Mouse (Mus musculus) heart, postnatal 0 days (tissue): ENCODE measurements around the gene Krt82. TPM values are rescaled to one million over a fixed set of nuclear protein-coding genes. Genes with fewer than 3 reads are reported as not detected.

ENCODE experiments used
- ATAC-seq: fragments of 200-750 bp; cut with Nextera tagmentation; 2 replicates; pipeline ENCODE4 v1.8.0; 2017; ENCODE audit warnings: low read depth, moderate number of reproducible peaks, moderate library complexity; ENCODE audit not compliant: insufficient read depth
- DNase-seq: peaks from one replicate; pipeline ENCODE4 v3.0.0-alpha.2; 2016; ENCODE audit warnings: low spot score
- H3K27ac ChIP-seq: fragments of 300-500 bp; sonication (generic); 2 replicates; pipeline ENCODE4 v1.5.1; 2014; ENCODE audit warnings: low read depth, mild to moderate bottlenecking
- H3K27me3 ChIP-seq: fragments of 300-500 bp; sonication (generic); 2 replicates; pipeline ENCODE4 v1.6.1; 2014; ENCODE audit warnings: low read length, mixed read lengths; ENCODE audit not compliant: control insufficient read depth, insufficient read depth
- H3K36me3 ChIP-seq: fragments of 300-500 bp; sonication (generic); replicated peaks from 2 replicates; pipeline ENCODE4 v1.6.1; 2014; ENCODE audit warnings: low read length, mixed read lengths; ENCODE audit not compliant: control insufficient read depth, insufficient read depth
- H3K4me1 ChIP-seq: fragments of 300-500 bp; sonication (generic); 2 replicates; pipeline ENCODE4 v1.6.1; 2014; ENCODE audit warnings: antibody characterized with exemption; ENCODE audit not compliant: control insufficient read depth, insufficient read depth
- H3K4me2 ChIP-seq: fragments of 300-500 bp; sonication (generic); 2 replicates; pipeline ENCODE4 v1.6.1; 2014; ENCODE audit warnings: low read depth, mild to moderate bottlenecking, low read length, moderate library complexity
- H3K4me3 ChIP-seq: fragments of 300-500 bp; sonication (generic); 2 replicates; pipeline ENCODE4 v1.5.1; 2014; ENCODE audit warnings: low read depth, low read length
- H3K9ac ChIP-seq: fragments of 300-500 bp; sonication (generic); replicated peaks from 2 replicates; pipeline ENCODE4 v1.6.1; 2014; ENCODE audit warnings: low read depth, low read length, mixed read lengths
- H3K9me3 ChIP-seq: fragments of 300-500 bp; sonication (generic); replicated peaks from 2 replicates; pipeline ENCODE4 v1.6.1; 2016; ENCODE audit warnings: low read length; ENCODE audit not compliant: control insufficient read depth
- CTCF ChIP-seq: IDR thresholded peaks from 2 replicates; pipeline ENCODE4 v1.5.1; 2016; ENCODE audit warnings: antibody characterized with exemption, control low read depth, low read depth
- EP300 ChIP-seq: IDR thresholded peaks from 2 replicates; pipeline ENCODE4 v1.6.1; 2016; ENCODE audit warnings: antibody characterized with exemption, low read depth
- WGBS: fragments of 180-500 bp; shearing (Covaris S2); extraction: QIAGEN DNeasy Blood & Tissue Kit; methylation state at CpG from one replicate; pipeline ENCODE4 v1.1.7; 2014; 5-methylcytosine and 5-hydroxymethylcytosine counted together
- microRNA-seq: library from miRNA; unstranded; fragments of <30 nt; microRNA quantifications from one replicate; pipeline ENCODE4, GENCODE M21; 2016
- polyA plus RNA-seq: library from polyadenylated mRNA; unstranded; fragments of >200 nt; fragmentation: Nextera tagmentation; extraction: Ambion mirVana; gene quantifications from 2 replicates; pipeline ENCODE4 v1.2.1, GENCODE M21; 2015
- total RNA-seq: library from RNA; depleted of rRNA; stranded (reverse); fragments of >200 nt; gene quantifications from 2 replicates; pipeline ENCODE4 v1.2.3, GENCODE M21; 2014; ENCODE audit warnings: low replicate concordance; rRNA removed

Gene Krt82
- total and polyA plus RNA-seq, 2 experiments from 2014 or later = not detected

- TF ChIP-seq CTCF (no peak), EP300 (no peak)
- H3K4me1 ChIP-seq = peaks cover 5% of the 10 kb centered on the region
- H3K27ac ChIP-seq = no peak overlapping the region
- H3K4me3 ChIP-seq = no peak overlapping the region
- no peaks in the 10 kb centered on the region for H3K9me3 ChIP-seq
- H3K27me3 ChIP-seq = no peaks in the 10 kb centered on the region
- H3K9ac ChIP-seq = no peak overlapping the region
- ATAC-seq = no peak
- H3K36me3 ChIP-seq = no peaks in the 10 kb centered on the region
- 90% methylated on average over 6 of the region's 6 CpGs for WGBS
- H3K4me2 ChIP-seq = no peak overlapping the region
- DNase-seq = no peak
Observed at GRCm38 (mm10) chr15:101493713-101494112, 56.8 kb downstream of the Krt82 start.

- WGBS = 18% methylated on average over 8 of the region's 8 CpGs
- H3K27ac ChIP-seq = no peak overlapping the region
Observed at GRCm38 (mm10) chr15:101492718-101493117, 57.7 kb downstream of the Krt82 start.

GRCm38 (mm10) chr15:101491431-101491830 is 59.0 kb downstream of the Krt82 start, which contains the start of gene Krt83:
TSS of gene Krt83 (minus strand) at chr15:101491512.
- H3K9ac ChIP-seq = no peak within 1 kb of the TSS
- no peaks in the 10 kb centered on the region for H3K27me3 ChIP-seq
- no peak within 1 kb of the TSS for H3K4me3 ChIP-seq
- no peaks in the 10 kb centered on the region for H3K36me3 ChIP-seq
- no peak for DNase-seq
- H3K4me1 ChIP-seq = peaks cover 5% of the 10 kb centered on the region
- ATAC-seq = no peak
- 90% methylated on average over 6 of the region's 6 CpGs for WGBS
- H3K4me2 ChIP-seq = no peak within 1 kb of the TSS
- H3K9me3 ChIP-seq = no peaks in the 10 kb centered on the region
- TF ChIP-seq EP300 = no peak
- TF ChIP-seq CTCF = no peak
- no peak within 1 kb of the TSS for H3K27ac ChIP-seq

More at GRCm38 (mm10) chr15:101492718-101493117, 57.7 kb downstream of the Krt82 start:
- peaks cover 5% of the 10 kb centered on the region for H3K4me1 ChIP-seq
- H3K4me2 ChIP-seq = no peak overlapping the region
- TF ChIP-seq CTCF (no peak), EP300 (no peak)
- DNase-seq (no peak), ATAC-seq (no peak)
- no peak overlapping the region for H3K9ac ChIP-seq
- H3K4me3 ChIP-seq = no peak overlapping the region
- H3K36me3 ChIP-seq = no peaks in the 10 kb centered on the region
- no peaks in the 10 kb centered on the region for H3K27me3 ChIP-seq
- no peaks in the 10 kb centered on the region for H3K9me3 ChIP-seq

Small RNA genes within 50 kb of the gene (microRNA-seq; reads per million reads assigned to microRNA genes)
- not detected for gene Gm44393
- gene Gm44460 = not detected

Other genes with a start within 250 kb of the Krt82 start
- gene Krt80, start 180.5 kb downstream of the Krt82 start, total RNA-seq = 5.9 and 12.0 TPM in 2 replicates
- 1.8 and 2.2 TPM in 2 replicates for gene Krt80, start 180.5 kb downstream of the Krt82 start, polyA plus RNA-seq
- gene Krt7, start 139.6 kb downstream of the Krt82 start, total RNA-seq = 6.6 and 24.8 TPM in 2 replicates
- gene Krt7, start 139.6 kb downstream of the Krt82 start, polyA plus RNA-seq = 10.2 and 10.4 TPM in 2 replicates
- gene Krt87, start 111.9 kb downstream of the Krt82 start, total RNA-seq = not detected in 2 replicates
- gene Krt87, start 111.9 kb downstream of the Krt82 start, polyA plus RNA-seq = not detected in 2 replicates
- gene Krt88, start 102.9 kb downstream of the Krt82 start, total RNA-seq = not detected in 2 replicates
- not detected in 2 replicates for gene Krt88, start 102.9 kb downstream of the Krt82 start, polyA plus RNA-seq
- not detected in 2 replicates for gene Krt81, start 86.9 kb downstream of the Krt82 start, total RNA-seq
- gene Krt81, start 86.9 kb downstream of the Krt82 start, polyA plus RNA-seq = not detected in 2 replicates
- gene Krt86, start 77.2 kb downstream of the Krt82 start, total RNA-seq = not detected in 2 replicates
- not detected in 2 replicates for gene Krt86, start 77.2 kb downstream of the Krt82 start, polyA plus RNA-seq
- gene Krt83, start 59.2 kb downstream of the Krt82 start, total RNA-seq = not detected in 2 replicates
- gene Krt83, start 59.2 kb downstream of the Krt82 start, polyA plus RNA-seq = not detected in 2 replicates
- not detected in 2 replicates for gene Gm49425, start 33.4 kb downstream of the Krt82 start, total RNA-seq
- gene Gm49425, start 33.4 kb downstream of the Krt82 start, polyA plus RNA-seq = not detected in 2 replicates
- not detected in 2 replicates for gene Krt84, start 17.8 kb downstream of the Krt82 start, total RNA-seq
- not detected in 2 replicates for gene Krt84, start 17.8 kb downstream of the Krt82 start, polyA plus RNA-seq
- 0.08 TPM in 1 of 2 replicates, not detected in the other for gene Krt90, start 12.3 kb upstream of the Krt82 start, total RNA-seq
- gene Krt90, start 12.3 kb upstream of the Krt82 start, polyA plus RNA-seq = 0.04 and 0.14 TPM in 2 replicates
- not detected in 2 replicates for gene Krt75, start 23.2 kb upstream of the Krt82 start, total RNA-seq
- gene Krt75, start 23.2 kb upstream of the Krt82 start, polyA plus RNA-seq = not detected in 2 replicates
- gene Gm5414, start 77.5 kb upstream of the Krt82 start, total RNA-seq = not detected in 2 replicates
- gene Gm5414, start 77.5 kb upstream of the Krt82 start, polyA plus RNA-seq = not detected in 2 replicates
- gene Gm5478, start 96.7 kb upstream of the Krt82 start, total RNA-seq = not detected in 2 replicates
- not detected in 2 replicates for gene Gm5478, start 96.7 kb upstream of the Krt82 start, polyA plus RNA-seq
- not detected in 2 replicates for gene Krt6b, start 129.6 kb upstream of the Krt82 start, total RNA-seq
- 0.07 TPM in 1 of 2 replicates, not detected in the other for gene Krt6b, start 129.6 kb upstream of the Krt82 start, polyA plus RNA-seq
- gene Krt6a, start 143.6 kb upstream of the Krt82 start, total RNA-seq = 2.8 TPM in 1 of 2 replicates, not detected in the other
- gene Krt6a, start 143.6 kb upstream of the Krt82 start, polyA plus RNA-seq = not detected in 2 replicates
- 7.4 TPM in 1 of 2 replicates, not detected in the other for gene Krt5, start 162.2 kb upstream of the Krt82 start, total RNA-seq
- 0.05 TPM in 1 of 2 replicates, not detected in the other for gene Krt5, start 162.2 kb upstream of the Krt82 start, polyA plus RNA-seq
- gene Krt71, start 192.4 kb upstream of the Krt82 start, total RNA-seq = not detected in 2 replicates
- gene Krt71, start 192.4 kb upstream of the Krt82 start, polyA plus RNA-seq = not detected in 2 replicates
- gene Krt72, start 235.8 kb upstream of the Krt82 start, total RNA-seq = not detected in 2 replicates
- gene Krt72, start 235.8 kb upstream of the Krt82 start, polyA plus RNA-seq = not detected in 2 replicates